Mouse (Mus musculus): ENCODE measurements around the gene Bcl2l11. TPM values are rescaled to one million over a fixed set of nuclear protein-coding genes. Genes with fewer than 3 reads are reported as not detected.
A peak's percentile ranks its signal among the peaks of the same experiment; 100 is the strongest.

Bcl2l11 gene
- total RNA-seq, 2 experiments from 2014 or later: 6.2 to 6.7 TPM

DNA sequence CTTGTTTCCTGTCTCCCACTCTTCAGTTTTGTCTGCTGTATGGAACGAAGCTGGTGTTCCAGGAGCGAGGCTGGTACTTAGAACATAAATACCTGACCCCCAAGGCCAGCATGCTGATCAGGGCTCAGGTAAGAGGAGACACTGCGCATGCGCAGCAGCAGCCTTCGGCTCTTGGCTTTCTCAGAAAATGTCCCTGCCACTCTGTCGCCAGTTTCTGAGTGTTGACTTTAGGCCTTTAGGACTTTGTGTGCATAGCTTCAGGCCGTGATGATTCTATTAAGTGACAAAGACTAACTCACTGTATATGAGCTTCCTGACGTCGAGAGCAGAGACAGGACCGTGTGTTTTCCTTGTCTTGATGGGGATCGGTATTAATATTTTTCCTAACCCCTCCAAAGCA is 20.2 kb upstream of the Bcl2l11 start:
- no peak for DNase-seq (ENCODE audit: extremely low spot score in 1 of 2, low spot score in 1 of 2)

DNA sequence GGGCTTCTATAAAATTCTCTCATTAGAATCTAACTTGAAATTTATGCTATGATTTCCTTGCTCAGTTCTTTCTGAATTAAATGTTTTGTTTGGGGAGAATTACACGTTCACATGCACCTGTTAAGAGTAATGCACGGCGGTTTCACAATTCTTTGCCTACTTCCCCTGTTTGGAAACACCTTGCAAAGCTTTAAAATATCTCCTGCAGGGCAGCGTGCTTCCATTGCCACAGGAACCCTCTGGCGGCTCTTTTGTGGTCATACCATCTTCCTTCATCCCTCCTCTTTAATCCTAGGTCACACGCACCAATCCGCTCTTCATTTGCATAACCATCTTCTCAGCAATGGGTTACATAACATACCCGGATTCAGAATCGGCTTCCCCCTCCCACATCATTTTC is 14.3 kb upstream of the Bcl2l11 start:
- no peak for DNase-seq (ENCODE audit: extremely low spot score in 1 of 2, low spot score in 1 of 2)

DNA sequence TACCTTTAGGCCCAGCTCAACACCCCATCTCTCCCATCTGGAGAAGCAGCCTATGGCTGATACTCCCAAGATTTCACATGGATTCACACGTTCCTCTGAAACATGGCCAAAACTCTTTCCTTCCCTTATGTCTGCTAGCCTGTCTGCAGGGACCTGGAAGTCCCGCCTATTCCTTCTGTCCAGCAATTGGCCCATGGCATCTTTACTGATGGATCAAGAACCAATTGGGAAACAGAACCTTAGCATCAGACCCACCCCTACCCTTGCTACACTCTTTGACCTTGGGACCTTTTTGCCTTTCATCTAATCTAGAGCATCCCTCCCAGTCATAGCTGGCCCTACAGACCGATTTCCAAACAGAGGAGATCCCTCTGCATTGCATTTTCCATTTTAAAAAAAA is 11.2 kb upstream of the Bcl2l11 start:
- no peak for DNase-seq (ENCODE audit: extremely low spot score in 1 of 2, low spot score in 1 of 2)

DNA sequence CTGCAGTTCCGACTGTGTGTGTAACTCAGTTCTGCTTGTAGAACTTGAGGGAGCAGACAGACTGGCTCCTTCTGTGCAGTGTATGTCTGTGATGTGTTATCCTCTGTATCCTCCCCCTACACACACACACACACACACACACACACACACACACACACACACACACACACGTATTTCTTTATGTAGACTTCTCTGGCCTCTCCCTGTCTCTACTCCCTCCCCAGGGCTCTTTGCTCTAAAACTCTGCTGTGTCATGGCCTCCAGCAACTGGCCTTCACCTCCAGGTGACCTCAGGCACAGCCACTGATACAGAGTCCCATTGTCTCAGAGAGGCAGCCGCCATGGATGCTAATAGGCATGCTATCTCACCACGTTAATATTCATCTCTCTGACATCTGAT is 10.3 kb upstream of the Bcl2l11 start:
- DNase-seq (ENCODE audit: extremely low spot score in 1 of 2, low spot score in 1 of 2): no peak

DNA sequence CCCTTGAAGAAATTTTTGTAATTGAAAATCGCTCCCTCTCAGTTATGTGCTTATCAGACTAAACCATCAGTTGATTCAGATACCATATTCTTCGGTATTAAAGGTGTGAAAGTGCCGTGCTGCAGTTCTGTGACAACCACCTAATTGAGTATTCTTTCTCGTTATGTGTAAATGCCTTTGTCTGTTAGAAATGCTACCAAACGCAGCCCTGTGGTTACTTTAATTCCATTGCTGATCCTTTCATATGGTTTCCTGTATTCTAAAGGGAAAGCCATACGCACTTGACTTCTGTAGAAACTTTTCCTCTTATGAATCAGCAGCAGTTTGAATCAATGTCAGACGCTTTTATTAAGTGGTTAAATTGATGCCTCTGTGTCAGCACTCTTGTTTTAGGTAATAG is 8.2 kb upstream of the Bcl2l11 start:
- no peak for DNase-seq (ENCODE audit: extremely low spot score in 1 of 2, low spot score in 1 of 2)

DNA sequence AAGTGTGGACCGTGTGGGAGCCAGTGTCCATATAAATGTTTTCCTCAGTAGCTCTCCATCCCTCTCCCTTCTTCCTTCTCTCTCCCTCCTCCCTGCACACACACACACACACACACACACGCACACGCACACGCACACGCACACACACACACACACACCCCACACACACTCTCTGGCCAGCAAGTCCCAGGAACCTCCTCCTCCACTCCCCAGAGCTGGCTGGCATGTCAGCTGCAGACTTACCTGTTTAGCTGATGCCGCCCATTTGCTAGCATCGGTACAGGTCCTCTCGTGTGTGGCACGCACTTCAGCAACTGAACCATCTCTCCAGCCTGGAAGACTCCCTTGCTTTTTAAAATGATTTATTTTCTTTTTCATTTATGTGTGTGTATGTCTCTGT is 6.9 kb upstream of the Bcl2l11 start:
- no peak for DNase-seq (ENCODE audit: extremely low spot score in 1 of 2, low spot score in 1 of 2)

DNA sequence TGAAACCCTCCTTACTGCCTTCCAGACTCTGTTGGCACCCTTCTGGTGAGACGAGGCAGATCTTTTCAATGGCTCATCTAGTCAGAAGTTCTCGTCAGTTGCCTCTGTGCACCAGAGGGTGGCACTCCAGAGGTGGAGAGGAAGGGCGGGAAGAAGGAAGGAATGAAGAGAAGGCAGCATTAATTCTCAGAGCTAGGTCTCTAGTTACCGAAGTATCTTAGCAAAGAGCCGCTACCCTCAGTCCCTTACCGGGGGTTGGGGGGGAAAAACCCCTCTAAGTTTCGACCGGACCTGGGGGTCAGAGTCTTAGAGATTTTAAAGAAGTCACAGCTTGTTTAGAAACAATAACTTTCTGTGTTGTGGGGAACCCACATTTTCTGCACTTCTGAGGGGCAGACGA is 3.3 kb upstream of the Bcl2l11 start:
- DNase-seq (ENCODE audit: extremely low spot score in 1 of 2, low spot score in 1 of 2): peak in 1 of 2 experiments; percentile 47

DNA sequence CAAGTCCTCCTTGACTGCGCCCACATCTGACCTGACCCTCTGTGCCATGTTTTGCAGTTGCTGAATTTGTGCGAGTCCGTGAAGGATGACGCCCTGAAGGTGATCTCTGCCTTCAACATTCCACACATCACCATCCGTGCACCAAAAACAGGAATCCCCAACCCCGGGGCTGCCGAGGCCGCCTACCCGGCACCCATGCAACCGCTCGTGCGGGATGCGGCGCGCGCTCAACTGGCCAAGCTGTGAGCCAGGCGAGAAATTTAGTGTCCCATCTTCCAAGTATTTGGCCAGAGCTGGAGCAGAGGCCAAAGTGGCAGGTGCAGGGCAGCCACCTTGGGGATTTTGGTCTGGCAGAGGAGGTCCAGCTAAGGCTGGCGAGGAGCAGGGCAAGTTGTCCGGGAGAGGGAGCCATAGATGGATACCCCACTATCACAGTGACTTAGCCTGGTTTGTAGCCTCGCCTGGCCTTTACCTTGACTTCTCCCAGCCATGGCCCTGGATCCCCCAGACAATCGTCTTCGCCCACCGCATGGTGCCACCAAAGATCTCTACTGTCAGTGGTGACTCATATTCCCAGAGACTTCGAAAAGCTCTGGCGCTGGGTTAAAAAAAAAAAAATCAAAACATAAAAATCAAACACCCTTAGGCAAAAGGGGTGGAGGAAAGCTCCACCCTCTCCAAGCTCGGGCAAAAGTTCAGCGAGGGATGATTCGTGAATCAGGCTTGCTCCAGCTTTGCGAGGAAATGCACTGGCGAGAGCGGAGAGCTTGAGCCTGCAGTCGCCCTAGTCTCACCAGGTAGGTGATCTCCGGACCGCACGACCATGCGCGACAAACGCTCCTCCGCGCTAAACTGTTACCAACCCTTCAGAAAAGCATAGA is 2.7 kb upstream of the Bcl2l11 start:
- DNase-seq (ENCODE audit: extremely low spot score in 1 of 2, low spot score in 1 of 2): no peak

DNA sequence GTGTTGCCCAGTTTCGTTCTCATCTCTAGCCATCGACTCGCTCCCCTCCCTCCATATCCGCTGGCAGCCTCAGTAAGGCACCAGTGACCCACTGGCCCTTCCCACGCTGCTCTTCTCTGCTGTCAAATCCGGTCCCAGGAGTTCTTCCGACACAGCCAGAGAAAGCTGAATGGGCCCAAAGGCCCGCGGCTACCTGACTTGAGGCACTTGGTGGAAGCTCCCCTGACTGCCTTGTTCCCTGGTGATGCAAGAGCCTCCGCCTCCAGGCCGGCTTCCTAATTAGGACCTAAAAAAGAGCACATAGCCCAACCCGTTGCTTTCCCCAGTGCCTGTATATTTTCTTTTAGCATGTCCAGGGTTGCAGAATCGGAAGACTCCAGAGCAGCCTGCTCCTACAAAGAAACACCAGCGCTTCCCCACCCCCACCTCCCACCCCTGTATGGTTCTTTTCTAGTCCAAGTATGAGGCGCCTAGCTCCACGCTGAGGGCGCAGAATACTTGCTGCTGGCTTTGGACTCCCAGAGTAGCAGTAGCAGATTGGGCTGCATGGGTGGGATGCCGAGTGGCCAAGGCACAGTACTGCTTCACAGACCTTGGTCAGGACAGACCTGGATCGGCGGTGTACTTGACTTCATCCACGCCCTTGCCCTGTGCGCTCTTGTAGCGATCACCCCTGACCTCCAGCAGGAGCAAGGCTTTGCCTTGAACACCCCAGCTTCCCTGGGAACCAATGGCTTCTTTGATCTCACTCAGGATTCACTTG is 1.7 kb upstream of the Bcl2l11 start:
- DNase-seq (ENCODE audit: extremely low spot score in 1 of 2, low spot score in 1 of 2): no peak

DNA sequence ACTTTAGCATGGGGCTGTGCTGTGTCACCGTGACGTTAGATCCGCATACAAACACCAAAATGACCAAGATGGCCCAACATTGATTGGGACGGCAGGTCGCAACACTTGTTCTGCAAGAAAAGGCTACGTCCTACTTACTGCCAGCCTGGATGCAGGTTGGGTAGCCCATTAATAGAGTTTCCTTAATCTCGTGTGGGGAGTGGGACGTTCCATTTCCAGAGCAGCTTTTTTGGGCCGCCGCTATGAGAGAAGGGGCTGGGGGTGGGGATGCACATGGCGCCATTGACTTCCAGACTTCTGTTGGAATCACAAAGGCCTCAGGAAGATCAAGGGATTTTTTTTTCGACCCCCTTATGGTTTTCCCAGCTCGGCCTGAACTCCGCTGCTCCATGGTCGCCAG is 1.1 kb upstream of the Bcl2l11 start:
- no peak for DNase-seq (ENCODE audit: extremely low spot score in 1 of 2, low spot score in 1 of 2)

DNA sequence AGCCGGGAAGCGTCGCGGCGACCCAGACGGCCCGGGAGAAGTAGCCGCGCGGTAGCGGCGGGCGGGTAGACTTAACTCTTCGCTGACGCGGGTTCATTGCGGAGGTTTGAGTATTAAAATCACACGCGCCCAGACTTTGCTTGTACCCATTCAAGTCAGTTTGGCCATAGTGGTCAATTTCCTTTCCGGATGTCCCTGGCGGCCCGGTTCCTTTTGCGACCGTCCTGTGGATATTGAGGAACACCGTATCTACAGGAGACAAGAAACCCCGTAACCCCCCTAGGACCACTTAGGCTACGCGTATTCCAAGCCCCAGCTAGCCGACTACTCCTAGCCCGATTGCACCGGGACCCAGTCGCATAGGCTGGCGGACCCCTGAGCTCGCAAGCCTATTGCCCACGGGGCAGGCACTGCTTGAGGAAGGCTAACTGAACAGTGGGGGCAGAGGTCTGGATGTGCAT is 783 bp downstream of the Bcl2l11 start:
- DNase-seq (ENCODE audit: extremely low spot score in 1 of 2, low spot score in 1 of 2): no peak

DNA sequence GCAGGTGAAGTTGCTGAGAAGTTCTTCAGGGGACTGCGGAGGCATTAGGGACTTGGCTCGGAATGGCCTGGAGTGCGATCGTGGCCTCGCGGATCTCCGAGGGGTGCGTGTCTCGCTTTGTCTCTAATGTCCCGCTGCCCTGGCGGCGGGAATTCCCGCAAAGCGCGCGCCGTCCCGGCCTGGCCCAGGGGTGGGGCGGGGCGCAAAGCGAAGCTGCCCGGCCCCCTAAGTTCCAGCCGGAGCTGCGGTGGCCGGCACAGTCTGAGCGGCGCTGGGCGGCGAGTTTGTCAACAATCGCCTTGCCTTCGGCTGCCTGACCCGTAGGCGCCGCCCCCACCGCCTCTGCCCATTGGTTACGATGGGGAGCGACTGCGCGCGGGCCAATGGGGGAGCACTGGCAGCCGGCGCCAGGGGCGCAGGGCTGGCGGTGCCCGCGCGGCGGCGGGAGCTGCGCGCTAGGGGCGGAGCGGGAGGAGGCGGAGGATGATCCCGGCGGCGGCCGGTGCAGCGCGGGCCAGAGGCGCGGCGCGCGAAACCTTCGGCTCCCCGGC is 1.4 kb downstream of the Bcl2l11 start:
- peak; percentile 71 to 74 for DNase-seq (ENCODE audit: extremely low spot score in 1 of 2, low spot score in 1 of 2)

DNA sequence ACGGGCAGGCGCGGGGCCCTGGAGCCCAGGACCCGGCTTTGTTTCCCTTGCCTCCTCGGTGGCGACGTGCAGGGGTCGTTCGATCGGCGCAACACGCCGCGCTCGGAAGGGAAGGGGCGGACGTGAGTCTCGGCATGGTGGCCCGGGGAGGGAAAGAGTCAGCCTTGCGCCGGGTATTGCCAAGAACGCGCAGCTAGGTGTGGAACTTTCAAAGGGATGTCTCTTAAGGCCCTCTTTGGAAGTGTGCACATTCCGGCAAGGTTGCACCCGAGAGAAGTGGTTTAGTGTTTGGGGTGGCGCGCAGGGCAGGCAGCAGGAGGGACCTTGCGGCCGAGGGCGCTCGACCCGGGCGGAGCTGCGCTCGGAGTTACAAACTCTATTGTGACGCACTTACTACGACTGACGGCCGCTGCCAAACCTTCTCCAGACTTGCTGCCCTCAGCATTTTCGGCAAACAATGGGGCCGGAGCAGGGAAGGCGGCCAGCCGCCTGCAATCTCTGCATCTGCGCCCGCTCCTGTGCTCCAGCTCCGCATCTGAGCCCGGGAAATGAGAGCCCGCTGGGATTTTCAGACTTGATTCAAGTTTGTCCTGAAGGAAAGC is 2.0 kb downstream of the Bcl2l11 start:
- DNase-seq (ENCODE audit: extremely low spot score in 1 of 2, low spot score in 1 of 2): peak; percentile 22 to 36

DNA sequence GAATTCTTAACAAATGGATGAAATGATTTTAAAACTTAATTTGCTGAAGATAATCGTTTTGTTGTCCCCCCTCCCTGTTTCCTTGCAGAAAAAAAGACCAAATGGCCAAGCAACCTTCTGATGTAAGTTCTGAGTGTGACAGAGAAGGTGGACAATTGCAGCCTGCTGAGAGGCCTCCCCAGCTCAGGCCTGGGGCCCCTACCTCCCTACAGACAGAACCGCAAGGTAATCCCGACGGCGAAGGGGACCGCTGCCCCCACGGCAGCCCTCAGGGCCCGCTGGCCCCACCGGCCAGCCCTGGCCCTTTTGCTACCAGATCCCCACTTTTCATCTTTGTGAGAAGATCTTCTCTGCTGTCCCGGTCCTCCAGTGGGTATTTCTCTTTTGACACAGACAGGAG is 2.7 kb downstream of the Bcl2l11 start:
- DNase-seq (ENCODE audit: extremely low spot score in 1 of 2, low spot score in 1 of 2): no peak

DNA sequence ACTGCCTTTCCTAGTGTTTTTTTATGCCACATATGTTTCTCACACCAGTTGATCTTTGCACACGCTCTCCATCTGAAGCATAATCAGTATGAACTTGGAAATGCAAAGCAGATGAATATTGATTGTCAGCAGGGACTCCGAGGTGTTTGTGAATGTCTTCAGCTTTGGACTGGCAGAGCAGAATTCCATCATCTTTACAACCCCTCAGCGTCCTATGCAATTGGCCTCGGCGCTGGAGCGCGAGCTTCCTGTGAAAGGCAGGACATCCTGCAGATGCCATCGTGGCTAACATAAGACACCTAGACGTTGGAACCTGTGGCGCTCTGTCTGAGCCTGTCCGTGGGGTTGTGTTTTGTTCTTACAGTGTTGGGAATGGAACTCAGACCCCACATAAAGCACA is 5.7 kb downstream of the Bcl2l11 start:
- no peak for DNase-seq (ENCODE audit: extremely low spot score in 1 of 2, low spot score in 1 of 2)

DNA sequence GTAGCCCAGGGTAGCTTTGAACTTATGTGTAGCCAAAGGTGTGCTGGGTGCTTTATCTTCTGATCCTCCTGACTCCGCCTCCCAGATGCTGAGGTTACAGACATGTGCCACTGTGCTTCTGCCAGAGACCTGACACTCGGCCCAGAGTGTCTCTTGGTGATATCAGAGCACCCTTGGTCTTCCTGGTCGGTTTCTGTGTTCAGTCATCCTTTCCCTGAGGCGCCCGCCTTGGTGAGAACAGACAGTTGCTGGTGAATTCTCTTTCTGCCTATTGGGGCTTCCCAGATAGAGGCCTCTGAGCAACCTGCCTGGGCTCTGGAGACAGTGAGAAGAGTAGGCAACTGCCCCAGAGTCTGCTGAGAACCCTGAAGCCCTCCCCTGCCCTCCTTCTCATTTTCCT is 6.8 kb downstream of the Bcl2l11 start:
- no peak for DNase-seq (ENCODE audit: extremely low spot score in 1 of 2, low spot score in 1 of 2)

DNA sequence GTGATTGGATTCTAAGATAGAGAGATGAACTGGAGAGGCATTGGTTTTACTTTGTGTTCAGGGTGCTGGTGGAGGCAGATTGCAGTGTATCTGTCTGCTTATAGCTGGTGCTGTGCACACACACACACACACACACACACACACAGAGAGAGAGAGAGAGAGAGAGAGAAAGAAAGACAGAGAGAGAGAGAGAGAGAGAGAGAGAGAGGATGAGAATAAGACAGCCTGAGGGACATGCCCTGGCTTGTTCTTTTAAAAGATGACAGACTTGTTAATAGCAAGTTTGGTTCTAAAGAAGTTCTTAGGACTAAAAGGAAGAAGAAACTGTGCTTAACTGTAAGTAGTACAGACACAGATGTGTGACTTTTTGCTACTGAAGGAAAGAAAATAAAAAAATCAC is 8.0 kb downstream of the Bcl2l11 start:
- no peak for DNase-seq (ENCODE audit: extremely low spot score in 1 of 2, low spot score in 1 of 2)

DNA sequence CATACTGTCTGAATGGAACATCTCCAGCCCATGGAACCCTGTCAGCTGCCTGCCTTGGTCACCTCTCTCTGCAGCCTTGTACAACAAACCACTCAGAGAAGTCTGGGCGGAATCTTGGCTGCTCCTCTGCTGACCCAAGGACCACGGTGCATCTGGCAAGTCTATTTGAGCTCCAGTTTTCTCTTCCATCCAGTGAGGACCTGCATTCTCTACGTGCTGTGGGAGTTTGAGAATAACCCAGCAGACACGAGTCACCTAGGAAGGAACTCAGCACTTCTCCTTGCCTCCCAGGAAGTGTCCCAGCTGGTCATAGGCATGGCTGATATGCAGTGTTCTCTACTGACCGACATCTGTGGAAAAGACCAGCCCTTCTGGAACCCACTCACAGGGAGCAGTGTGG is 8.6 kb downstream of the Bcl2l11 start:
- no peak for DNase-seq (ENCODE audit: extremely low spot score in 1 of 2, low spot score in 1 of 2)

DNA sequence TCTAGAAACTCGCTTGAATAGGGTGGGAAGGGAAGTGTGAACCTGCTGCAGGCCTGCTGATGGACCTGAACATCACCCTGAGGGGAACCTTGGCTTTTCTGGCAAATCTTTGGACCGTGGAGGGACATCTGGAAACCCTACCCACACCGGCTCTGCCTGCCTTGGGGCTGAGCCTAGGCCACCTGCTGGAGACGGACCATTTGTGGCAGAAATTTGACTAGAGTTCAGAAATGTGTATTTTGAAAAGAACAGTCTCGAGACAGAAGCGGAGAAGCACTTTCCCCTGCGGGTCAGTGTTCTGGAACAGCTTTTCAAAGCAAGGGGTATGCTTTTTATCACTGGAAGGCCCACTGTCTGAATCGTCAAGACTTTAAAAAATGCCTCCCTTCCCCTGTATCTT is 9.1 kb downstream of the Bcl2l11 start:
- DNase-seq (ENCODE audit: extremely low spot score in 1 of 2, low spot score in 1 of 2): no peak

DNA sequence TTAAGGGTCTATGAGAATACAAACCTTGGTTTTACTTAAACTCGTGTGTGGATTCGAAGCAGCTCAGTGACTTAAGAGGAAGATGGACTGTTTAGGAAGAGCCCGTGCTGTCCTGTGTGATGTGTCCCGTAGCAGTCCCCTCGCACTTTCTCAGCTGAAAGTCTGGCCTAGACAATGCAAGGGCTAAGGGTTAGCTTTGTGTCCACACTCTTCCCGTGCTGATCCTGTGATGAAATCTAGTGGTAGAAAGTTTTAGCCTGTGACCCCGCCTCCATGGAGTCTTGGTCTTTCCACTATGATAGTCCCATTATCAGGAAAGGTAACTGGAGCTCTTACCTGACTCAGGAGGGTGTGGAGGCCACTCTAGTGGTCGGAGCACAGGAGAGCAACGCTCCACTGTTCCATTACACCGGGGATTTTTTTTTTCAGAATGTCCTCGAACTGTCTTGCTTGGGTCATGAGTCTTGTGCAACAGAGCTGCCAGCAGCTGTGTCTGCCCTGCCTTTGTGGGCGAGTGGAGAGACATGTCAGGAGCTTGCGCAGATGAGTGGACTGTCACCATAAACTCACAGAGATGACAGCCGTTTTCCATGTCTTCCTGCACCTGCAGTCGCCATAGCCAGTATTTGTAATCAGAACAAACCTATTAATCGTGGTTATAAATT is 11.1 kb downstream of the Bcl2l11 start:
- no peak for DNase-seq (ENCODE audit: extremely low spot score in 1 of 2, low spot score in 1 of 2)

Data from layer of hippocampus, postnatal 25 days (tissue).